Mouse (Mus musculus) activated CD4-positive, CD25-positive, alpha-beta regulatory T cell, adult 9 weeks (primary cell): ENCODE data around the gene Ccdc167. TPM values are rescaled to one million over a fixed set of nuclear protein-coding genes. Genes with fewer than 3 reads are reported as not detected.

Source experiments
- polyA plus RNA-seq: library from polyadenylated mRNA; unstranded; fragments of 100-300 nt; shearing (Covaris generic); gene quantifications from one replicate; pipeline ENCODE4 v1.2.1, GENCODE M21; 2017

Gene Ccdc167
- polyA plus RNA-seq, result 11.6 TPM

DNA sequence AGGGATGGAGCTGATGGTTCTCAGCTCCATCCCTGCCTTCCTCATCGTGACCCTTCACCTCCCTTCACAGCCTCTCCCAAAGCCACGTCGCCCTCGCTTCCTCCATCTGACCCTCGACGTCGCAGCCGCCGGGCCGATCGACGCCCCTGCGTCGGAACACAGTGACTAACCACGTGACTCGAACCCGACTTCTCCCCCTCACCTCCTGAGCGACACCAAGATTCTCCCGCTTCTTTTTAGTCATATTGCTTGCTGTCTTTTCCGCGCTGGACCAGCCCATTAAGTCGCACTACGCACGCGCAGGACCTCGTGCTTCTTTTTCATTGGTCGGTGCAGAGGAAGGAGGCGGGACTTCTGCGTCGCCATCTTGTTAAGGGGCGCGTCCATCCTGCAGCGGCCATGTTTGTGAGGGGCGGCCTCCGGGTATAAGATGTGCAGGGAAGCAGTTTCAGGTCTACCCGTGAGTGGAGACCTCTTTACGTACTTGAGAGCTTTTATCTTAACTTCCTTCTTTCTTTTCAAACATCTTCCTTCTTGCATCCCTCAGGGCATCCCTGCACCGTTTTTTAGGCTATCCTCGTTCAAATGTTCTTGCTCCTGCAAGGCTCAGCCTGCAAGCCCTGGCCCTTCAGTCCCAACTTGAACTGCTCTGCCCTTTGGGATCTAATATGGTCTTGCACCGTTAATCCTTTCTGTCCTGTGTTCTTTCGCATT lies at the start of gene Ccdc167:
Ccdc167 (minus strand) TSS at position 313 of the 714 bp plus-strand sequence.

GRCm38 (mm10) chr17:29660076-29660761 lies 56.6 kb downstream of the Ccdc167 start, which contains the start of gene Cmtr1:
TSS of gene Cmtr1 (plus strand) at chr17:29660595.

Other genes with a start within 250 kb of the Ccdc167 start
- 39.5 TPM for gene Pim1, start 226.3 kb downstream of the Ccdc167 start, polyA plus RNA-seq
- 0.18 TPM for gene Gm17657, start 167.4 kb downstream of the Ccdc167 start, polyA plus RNA-seq
- 37.2 TPM for gene Tbc1d22b, start 167.3 kb downstream of the Ccdc167 start, polyA plus RNA-seq
- gene Tmem217, start 164.7 kb downstream of the Ccdc167 start, polyA plus RNA-seq, result 6.5 TPM
- 55.6 TPM for gene Rnf8, start 102.3 kb downstream of the Ccdc167 start, polyA plus RNA-seq
- gene Gm28043, start 102.2 kb downstream of the Ccdc167 start, polyA plus RNA-seq, result 6.2 TPM
- gene Cmtr1, start 56.4 kb downstream of the Ccdc167 start, polyA plus RNA-seq, result 280 TPM